Mouse (Mus musculus): ENCODE results near the gene Eno2.
A peak's percentile ranks its signal among the peaks of the same experiment; 100 is the strongest.
"Not testable (repeated sequence)": the region's sequence is repeated elsewhere in the genome, so short reads cannot be mapped to it uniquely, and the experiment has no call there.

Gene Eno2

DNA sequence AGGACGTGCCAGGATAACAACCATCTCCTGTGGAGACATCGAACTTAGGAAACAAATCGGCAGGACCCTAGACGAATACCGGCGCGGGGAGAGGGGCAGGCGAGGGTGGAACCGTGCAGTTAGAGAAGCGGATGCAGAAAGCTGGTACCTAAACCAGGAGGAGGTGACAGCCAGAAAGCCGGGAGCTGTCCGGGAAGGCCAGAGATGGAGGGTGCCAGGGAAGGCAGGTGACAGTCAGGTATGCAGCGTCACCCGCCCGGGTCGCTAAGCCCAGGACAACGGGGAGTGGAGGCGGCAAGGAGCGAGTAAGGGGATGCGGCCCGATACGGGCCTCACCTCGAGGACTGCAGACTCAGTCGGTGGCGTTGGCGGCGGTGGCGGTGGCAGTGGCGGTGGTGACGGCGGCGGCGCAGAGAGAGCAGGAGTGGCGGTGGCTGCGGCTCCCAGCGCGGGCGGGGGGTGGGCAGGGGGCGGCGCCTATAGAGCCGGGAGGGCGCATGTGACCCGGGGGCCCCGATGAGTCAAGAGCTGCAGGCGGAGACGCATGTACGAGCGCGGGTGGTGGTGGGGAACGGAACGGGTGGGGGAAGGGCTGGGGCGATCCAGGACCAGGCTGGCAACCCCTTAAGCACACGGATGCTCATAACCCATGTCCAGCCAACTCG, at the start of gene Eno2:
Eno2 (minus strand) TSS at position 573 of the 665 bp plus-strand sequence.
- DNase-seq (ENCODE audit: low spot score) = peak; percentile 58

DNA sequence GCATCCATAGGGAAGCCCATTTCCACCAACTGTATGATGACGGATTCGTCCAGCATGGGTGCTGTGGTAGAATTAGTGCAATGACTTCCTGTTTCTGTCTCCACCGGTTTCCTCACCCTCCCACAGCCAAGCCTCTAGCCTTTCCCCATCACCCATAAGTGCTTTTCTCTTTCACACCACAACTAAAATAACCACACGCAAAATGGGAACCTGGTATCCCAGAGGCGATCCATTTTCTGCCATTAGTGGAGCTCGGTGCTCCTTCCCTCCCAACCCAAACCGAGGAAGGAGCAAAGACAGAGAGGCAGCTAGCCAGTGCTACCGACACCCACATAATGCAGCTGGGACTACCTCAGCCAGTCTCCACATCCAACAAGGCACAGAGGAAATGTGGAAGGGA, 48.5 kb upstream of the Eno2 start:
- no peak for DNase-seq (ENCODE audit: low spot score)

DNA sequence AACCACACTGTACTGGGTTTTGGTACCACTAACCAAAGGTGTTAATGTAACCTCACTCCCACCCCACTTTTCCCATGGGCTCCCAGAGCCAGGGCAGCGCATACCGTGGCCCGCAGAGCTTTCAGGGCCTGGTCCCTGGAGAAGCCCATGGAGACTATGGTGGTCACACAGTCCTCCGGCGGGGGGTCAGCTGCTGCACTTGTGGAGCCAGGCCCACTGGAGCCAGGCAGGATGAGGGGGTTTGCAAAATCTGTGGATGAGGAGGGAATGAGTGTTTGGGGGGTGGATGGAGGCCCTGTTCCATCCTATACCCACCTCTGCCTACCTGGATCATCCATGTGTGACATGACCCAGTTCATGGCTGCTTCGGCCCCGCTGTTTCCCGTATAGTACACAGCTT, 48.1 kb upstream of the Eno2 start:
- no peak for DNase-seq (ENCODE audit: low spot score)

DNA sequence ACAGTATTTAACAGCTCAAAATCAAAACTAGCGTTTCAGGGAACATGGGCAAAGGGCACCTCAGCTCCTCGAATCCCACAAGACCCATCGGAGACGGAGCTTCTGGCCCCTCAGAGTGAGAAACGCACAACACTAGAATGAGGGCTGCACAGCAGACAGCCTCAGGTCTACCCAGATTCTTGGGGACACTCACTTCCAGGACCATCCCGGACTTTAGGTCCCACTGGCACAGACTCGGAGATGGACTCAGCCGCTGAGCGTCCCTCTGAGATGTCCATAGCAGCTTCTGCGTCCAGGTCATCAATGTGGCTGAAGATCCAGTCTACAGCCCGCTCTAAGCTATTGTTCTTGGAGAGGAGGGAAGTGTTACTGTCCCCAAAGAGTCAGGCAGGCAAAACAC, 47.7 kb upstream of the Eno2 start:
- no peak for DNase-seq (ENCODE audit: low spot score)

DNA sequence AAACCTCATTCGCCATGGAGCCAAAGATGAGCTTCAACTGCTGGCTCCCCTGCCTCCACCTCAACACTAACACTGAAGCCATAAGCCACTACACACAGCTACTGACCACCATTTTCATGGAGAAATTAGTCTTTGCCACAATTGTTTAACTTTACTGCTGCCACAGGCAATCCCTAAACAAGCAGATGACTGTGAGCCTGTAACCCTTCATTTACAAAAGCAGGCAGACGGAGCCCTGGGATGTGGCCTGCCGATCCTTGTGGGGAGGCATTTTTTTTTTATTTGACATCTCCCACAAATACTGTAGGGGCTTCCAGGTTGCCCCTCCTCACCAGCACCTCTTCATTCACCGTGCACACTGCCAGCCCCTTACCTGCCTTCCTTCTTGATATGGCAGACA, 47.1 kb upstream of the Eno2 start:
- DNase-seq (ENCODE audit: low spot score) = no peak

DNA sequence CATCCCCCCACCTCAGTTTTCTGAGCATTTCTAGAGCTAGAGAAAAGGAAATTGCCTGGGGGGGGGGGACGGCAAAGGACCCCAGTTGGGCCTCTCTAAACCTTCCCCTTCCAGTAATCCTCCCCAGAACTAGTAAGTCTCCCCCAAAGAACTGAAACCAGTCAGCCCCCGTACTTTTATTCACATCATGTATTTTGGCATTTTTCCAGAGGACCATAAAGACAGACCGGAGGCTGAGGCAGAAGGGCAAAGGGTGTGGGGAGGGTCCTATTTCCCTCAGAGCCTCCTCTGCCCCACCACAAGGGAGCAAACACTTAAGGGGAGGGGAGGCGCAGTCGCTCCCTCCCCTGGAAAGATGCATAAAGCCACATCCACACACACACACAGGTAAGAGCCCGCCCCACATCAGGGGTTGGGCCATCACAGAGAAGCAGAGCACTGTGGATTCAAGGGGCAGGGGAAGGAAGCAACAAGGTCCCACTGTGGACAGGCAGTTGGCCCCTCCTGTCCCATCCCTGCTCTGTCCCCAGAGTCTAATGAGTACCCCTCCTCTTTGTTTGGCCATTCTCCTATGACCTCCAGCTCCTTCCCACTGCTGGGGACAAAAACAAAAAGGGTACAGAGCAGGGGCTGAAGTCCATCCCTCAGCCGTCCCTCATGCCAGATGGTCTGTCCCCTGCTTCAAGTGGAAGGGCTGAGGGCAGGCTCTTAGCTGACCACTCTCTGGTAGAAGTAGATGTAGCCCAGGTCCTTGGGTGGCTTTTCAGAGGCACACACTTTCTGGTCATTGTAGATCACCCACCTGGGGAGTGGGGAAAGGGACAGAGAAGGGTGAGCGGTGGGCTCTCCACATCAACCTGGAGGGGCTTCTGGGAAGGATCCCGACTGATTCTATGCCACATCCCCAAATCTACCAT, 45.6 kb upstream of the Eno2 start:
- DNase-seq (ENCODE audit: low spot score) = no peak

DNA sequence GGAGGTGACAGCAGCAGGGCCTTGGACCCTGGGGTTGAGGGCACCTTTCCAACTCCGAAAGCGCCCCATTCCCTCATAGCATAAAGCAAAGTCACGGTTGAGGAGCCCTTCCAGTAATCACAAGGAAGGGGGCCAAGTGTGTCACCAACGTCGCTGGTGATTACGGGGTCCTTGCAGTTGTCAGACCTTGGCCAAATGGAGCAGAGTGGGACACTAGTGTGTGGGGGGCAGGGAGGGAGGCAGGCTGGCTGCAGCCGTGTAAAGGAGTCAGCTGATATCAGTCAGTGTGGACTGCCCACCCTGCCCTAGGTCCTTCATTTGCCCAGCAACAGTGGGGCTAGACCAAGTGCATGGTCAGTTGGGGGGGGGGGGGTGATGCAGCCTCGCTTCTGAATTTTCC, 45.0 kb upstream of the Eno2 start:
- DNase-seq (ENCODE audit: low spot score) = no peak

DNA sequence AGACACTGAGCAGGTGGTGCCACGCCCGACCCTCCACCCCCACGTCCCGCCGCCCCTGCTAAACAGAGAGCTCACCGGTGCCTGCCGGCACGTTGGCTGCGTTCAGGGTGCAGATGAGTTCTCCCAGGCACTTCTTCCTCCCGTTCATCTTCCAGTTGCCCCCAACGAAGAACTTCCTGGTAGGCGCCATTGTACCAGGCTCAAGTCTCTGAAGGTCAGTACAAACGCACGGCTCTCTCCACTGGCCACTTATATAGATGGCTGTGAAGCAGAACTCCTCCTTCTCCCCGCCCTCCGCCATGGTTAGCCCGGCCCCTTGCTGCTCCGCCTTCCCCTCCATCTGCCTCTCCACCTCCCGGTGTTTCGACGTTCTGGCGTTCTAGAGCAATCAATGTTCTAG, 44.5 kb upstream of the Eno2 start, which contains the start of gene Tpi1:
Tpi1 (minus strand) TSS at position 364 of the 400 bp plus-strand sequence.
- peak; percentile 95 for DNase-seq (ENCODE audit: low spot score)

DNA sequence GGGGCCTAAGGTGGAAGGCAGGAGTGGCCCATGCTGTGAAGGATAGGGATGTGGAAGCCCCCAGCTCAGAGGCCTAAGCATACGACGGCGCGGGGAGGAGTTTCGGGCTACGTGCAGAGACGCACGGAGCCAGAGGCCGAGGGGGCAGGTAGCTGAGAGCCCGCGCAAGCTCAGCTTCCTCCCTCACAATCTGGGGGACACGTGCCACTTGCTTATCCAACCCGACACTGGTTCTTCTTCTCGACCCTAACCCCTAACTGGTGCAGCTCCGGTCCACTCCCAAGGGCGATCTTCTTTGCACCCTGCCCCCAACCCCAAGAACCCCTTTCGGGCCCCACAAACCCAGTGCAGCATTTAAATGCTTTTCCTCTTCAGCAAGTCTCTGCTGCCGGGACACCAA, 44.0 kb upstream of the Eno2 start:
- DNase-seq (ENCODE audit: low spot score) = peak; percentile 78

DNA sequence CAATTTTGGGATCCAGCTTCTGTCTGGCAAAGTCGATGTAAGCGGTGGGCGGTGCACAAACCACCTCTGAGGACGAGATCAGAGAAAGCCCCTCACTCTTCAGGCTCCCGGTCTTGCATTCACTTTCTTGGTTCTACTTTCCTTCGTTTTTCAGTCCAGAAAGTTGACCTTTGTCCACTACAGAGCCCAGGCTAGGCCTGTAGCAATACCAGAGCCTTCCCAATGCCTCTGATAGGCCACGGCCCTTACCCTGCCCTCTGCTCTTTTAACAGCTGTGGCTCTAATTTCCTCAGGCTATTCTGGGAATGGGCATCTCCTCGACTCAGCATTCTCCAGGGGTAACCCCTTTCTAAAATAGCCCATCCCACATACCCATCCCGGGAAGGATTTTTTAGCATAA, 43.4 kb upstream of the Eno2 start:
- peak; percentile 48 for DNase-seq (ENCODE audit: low spot score)

DNA sequence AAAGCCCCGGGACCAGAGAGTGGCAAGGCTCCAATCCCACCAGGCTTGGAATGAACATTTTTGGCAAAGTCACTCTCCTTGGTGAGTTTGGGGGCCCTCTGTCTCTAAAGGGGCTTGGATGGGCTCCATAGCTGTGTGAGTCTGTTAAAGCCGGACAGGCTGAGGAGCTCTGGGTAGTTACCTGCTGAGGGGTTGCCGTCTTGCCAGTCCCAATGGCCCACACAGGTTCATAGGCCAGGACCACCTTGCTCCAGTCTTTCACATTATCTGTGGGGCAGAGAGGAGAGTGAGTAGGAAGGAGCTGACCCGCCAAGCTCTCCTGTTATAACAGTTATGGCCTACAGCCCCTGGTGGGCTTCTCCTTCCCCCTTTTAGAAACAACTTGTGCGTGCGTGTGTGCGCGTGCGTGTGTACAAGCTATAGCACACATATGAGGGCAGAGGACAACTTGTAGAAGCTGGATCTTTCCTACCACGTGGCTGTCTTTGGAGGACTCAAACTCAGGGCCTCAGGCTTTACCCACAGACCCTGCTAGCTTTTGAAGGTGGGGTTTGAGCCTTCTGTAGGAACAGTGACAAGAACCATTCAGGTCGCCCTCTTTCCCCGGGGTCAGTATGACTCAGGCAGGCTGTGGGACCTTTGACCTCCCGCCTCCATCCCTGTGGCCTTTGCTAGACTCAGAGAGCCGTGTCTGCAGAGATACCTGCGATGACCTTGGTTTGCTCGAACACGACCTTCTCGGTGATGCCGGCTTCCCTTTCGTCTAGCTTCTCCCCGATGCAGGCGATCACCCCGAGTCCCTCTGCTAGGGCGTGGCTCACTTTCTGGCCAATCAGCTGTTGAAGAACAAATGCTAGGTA, 42.5 kb upstream of the Eno2 start:
- peak; percentile 81 for DNase-seq (ENCODE audit: low spot score)

DNA sequence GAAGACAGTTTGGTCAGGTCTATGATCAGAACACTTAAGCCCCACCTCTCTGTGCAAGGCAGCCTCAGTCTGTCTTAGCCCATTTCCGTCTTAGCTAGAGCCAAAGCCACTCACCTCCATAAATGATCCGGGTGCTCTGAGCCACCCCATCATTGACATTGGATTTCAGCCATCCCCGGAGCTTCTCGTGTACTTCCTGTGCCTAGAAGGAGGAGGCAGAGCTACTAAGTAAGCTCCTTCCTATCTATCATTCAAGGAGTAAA, 41.9 kb upstream of the Eno2 start:
- no peak for DNase-seq (ENCODE audit: low spot score)

DNA sequence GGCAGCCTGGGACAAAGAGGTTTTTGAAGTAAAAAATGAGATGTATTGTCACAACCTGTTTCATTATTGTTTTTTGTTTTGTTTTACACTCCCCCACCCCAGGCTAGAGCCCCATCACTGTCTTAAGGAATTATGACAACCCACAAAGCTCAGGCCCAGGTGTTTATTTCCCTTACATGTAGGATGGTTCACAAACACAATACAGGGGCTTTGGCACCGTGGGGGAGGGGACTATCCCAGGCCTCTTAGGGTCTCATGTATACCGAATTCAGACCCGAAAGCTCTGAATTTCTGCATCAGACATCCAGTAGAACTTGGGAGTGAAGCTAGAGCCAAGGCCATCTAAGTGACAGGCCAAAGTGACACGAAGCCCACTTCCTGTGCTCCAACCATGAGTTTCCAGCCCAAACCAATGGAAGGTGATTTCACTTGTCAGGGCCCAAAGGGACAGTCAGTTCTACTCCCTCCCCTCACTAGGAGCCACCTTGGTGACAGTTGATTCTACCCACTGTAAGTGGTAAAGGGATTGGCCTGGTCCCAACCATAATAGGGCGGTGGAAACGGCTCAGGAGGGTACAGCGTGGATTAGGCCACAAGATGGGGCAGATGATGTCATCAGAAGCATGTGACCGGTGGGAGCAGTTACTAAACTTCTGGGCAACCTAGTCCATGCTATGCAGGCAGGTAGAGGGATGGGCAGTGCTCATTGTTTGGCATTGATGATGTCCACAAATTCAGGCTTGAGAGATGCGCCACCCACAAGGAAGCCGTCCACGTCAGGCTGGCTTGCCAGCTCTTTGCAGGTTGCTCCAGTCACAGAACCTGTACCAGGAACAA, 41.3 kb upstream of the Eno2 start:
- DNase-seq (ENCODE audit: low spot score) = not testable (repeated sequence)

DNA sequence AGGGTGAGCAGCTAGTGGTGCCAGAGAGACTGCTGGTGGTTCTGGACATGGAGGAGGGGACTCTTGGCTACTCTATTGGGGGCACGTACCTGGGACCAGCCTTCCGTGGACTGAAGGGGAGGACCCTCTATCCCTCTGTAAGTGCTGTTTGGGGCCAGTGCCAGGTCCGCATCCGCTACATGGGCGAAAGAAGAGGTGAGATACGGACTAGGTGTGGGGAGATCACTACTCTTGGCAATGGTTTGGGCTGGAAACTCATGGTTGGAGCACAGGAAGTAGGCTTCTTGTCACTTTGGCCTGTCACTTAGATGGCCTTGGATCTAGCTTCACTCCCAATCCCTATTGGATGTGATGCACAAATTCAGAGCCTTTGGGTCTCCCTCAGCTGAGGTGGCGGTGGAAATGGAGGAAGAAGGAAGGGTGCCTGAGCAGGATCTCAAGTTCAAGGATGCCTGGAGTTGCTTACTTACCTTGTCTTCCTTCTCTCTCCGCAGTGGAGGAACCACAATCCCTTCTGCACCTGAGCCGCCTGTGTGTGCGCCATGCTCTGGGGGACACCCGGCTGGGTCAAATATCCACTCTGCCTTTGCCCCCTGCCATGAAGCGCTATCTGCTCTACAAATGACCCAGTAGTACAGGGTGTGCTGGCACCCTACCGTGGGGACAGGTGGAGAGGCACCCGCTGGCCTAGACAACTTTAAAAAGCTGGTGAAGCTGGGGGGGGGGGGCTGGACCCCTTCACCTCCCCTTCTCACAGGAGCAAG, 40.5 kb upstream of the Eno2 start:
- no peak for DNase-seq (ENCODE audit: low spot score)

DNA sequence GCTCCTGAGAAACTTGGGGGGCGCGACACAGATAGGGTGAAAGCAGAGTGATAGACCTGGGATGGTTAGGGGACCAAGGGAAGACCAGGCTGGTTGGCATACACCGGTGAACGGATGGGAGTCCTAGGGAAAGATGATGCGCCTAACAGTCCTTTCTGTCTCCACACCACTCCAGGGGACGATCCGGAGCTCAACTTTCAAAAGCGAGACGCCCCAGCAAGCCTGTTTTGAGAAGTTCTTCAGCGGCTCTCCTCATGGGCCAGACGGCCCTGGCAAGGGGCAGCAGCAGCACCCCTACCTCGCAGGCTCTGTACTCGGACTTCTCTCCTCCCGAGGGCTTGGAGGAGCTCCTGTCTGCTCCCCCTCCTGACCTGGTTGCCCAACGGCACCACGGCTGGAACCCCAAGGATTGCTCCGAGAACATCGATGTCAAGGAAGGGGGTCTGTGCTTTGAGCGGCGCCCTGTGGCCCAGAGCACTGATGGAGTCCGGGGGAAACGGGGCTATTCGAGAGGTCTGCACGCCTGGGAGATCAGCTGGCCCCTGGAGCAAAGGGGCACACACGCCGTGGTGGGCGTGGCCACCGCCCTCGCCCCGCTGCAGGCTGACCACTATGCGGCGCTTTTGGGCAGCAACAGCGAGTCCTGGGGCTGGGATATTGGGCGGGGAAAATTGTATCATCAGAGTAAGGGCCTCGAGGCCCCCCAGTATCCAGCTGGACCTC, 39.7 kb upstream of the Eno2 start:
- peak; percentile 88 for DNase-seq (ENCODE audit: low spot score)

DNA sequence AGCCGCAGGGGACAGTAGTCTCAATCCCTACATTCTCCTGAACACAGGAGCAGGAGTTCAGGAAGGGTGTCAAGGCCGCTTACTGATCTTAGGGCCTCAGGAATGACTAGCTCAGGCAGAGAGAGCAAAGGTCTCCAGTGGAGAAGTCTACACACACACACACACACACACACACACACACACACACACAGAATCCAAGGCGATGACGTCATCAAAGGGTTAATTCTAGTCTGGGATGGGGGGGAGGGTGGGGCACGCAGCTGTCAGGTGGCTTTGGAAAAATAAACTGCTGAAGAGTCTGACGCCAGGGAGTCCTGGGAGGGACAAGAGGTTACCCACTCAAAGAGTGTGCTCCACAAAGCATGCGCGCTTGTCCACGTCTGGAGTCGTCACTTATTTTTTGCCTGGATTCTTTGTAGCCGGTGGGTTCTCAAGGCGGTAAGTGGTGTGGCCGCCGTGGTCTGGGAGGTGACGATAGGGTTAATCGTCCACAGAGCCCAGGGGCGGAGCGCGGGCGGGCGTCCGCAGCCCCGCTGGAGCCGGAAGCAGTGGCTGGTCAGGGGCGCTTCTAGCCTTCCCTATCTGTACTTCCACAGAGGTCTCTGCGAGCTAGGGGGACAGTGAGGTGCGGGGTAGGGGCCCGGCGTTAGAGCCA, 39.0 kb upstream of the Eno2 start, which contains the start of gene Spsb2:
Spsb2 (plus strand) TSS at position 304 of the 655 bp plus-strand sequence.
- peak; percentile 92 for DNase-seq (ENCODE audit: low spot score)

DNA sequence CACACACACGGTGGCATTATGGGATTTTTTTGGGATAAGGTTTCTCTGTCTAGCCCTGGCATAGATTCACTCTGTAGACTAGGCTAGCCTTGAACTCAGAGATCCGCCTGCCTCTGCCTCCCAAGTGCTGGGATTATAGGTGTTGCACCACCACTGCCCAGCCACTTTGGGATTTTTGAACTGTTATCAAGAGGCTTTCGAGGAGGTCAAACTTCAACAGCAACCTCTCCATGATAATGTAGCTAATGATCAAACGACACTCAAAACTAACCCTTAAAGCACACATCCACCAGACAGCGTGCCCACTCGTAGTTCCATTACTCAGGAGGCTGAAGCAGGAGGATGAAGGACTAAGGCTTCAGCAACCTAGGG, 38.5 kb upstream of the Eno2 start:
- DNase-seq (ENCODE audit: low spot score) = no peak

DNA sequence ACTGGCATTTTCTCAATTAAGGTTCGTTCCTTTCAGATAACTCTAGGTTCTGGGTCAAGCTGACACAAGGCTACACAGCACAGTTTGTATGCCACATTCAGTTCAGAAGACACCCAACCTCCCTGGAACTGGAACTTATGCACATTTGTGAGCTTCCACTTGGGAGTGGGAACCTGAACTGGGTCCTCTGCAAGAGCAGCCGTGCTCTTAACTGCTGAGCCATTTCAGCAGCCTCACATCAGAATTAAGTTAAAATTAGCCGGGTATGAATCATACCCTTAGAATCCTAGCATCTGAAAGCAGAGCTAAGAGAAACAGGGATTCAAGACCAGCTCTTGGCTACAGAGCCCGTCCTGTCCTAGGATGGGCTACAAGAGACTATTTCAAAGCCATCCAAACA, 37.9 kb upstream of the Eno2 start:
- DNase-seq (ENCODE audit: low spot score) = no peak

DNA sequence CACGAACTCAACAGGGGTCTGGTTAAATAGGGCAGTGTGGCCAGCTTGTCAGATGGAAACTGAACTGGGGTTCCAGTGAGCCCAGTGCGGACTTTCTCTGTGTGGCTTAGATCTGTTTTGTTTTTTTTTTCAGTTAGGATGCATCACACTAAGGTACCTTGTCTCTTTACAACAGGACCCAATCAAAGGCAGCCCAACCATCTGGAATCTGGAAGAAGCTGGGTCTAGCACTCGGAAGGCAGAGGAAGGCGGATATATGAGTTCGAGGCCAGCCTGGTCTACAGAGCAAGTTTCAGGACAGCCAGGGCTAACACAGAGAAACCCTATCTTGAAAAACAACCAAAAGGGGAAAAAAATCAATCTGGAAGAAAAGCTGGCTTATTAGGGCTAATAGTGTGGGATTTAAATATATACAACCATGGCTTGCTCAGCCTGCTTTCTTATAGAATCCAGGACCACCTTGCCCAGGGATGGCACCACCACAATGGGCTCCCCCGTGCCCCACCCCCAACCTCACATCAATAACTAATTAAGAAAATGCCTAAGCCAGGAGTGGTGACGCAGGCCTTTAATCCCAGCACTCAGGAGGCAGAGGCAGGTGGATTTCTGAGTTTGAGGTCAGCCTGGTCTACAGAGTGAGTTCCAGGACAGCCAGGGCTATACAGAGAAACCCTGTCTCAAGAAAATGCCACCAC, 37.1 kb upstream of the Eno2 start:
- no peak for DNase-seq (ENCODE audit: low spot score)

All from yolk sac, embryonic 10.5 days (tissue).